In genomic region chr9:44141951-44142350, GRCm38 (mm10) we compare ENCODE assay signal across 26 mouse cellular contexts. TPM values are rescaled to one million over a fixed set of nuclear protein-coding genes. Genes with fewer than 3 reads are reported as not detected.
"Had no signal": no experiment of that assay in that cellular context is flagged by ENCODE, and none has a peak within 500 bp of the region (broad histone marks: within the 10 kb centered on the region; RNA-seq: fewer than 3 reads in every experiment).

No protein-coding gene starts in this region.

- H3K27me3 ChIP-seq: lung, embryonic 15.5 days had no signal

- H3K9ac ChIP-seq: liver, embryonic 13.5 days; liver, embryonic 15.5 days; liver, postnatal 0 days; lung, embryonic 15.5 days; neural tube, embryonic 12.5 days had no signal

- H3K4me2 ChIP-seq: liver, embryonic 13.5 days; liver, embryonic 15.5 days; lung, embryonic 15.5 days; neural tube, embryonic 12.5 days had no signal

- H3K4me1 ChIP-seq: liver, embryonic 13.5 days; liver, embryonic 15.5 days; lung, embryonic 15.5 days; neural tube, embryonic 12.5 days had no signal

- H3K4me3 ChIP-seq: liver, embryonic 13.5 days; liver, embryonic 15.5 days; lung, embryonic 15.5 days; megakaryocyte, embryonic 14.5 days; neural tube, embryonic 12.5 days had no signal

- H3K9me3 ChIP-seq: liver, embryonic 13.5 days; liver, embryonic 15.5 days; lung, embryonic 15.5 days; megakaryocyte, embryonic 14.5 days; neural tube, embryonic 12.5 days had no signal

- ATAC-seq: liver, postnatal 0 days; lung, postnatal 0 days had no signal

- H3K27ac ChIP-seq: liver, embryonic 13.5 days; liver, embryonic 15.5 days; lung, embryonic 15.5 days; macrophage; neural tube, embryonic 12.5 days had no signal

- DNase-seq: liver, embryonic 13.5 days; liver, postnatal 0 days; lung, adult 2 months; lung, postnatal 14 days; lung, postnatal 36 days; midbrain, embryonic 14.5 days; retina, postnatal 1 day; right cerebral cortex, adult 18-20 months; right cerebral cortex, postnatal 25 days; right cerebral cortex, postnatal 4 days; spleen, adult 18-20 months; thymus, adult 2 months; thymus, postnatal 25 days; thymus, postnatal 4 days had no signal

RNA-seq across cellular contexts. Expression of gene Mcam, which starts 7.7 kb away (rescaled TPM):
- polyA plus RNA-seq: macrophage had no signal

RNA-seq across cellular contexts. Expression of gene Gm49380, which starts 28.7 kb away (rescaled TPM):
- total RNA-seq: megakaryocyte progenitor cell, adult 5-6 weeks; midbrain, postnatal 0 days; monocyte, adult 5-6 weeks; neutrophil, adult 5-6 weeks had no signal
- polyA plus RNA-seq: liver, embryonic 13.5 days; liver, embryonic 15.5 days; liver, postnatal 0 days; lung, adult 2 months; small intestine, adult 2 months; thymus, adult 2 months had no signal

RNA-seq across cellular contexts. Expression of gene C1qtnf5, which starts 34.9 kb away (rescaled TPM):
- total RNA-seq: megakaryocyte progenitor cell, adult 5-6 weeks; monocyte, adult 5-6 weeks; neutrophil, adult 5-6 weeks had no signal
- polyA plus RNA-seq: macrophage had no signal

RNA-seq across cellular contexts. Expression of gene Mfrp, which starts 40.4 kb away (rescaled TPM):
- total RNA-seq: monocyte, adult 5-6 weeks; neutrophil, adult 5-6 weeks had no signal
- polyA plus RNA-seq: liver, embryonic 13.5 days; liver, embryonic 15.5 days; liver, postnatal 0 days; macrophage; neural tube, embryonic 14.5 days had no signal
